Mouse (Mus musculus) heart, adult 2 months (tissue): Measurements from ENCODE around the gene Actr10.

Experiments
- CTCF ChIP-seq: fragments of 200-600 bp; IDR thresholded peaks from 2 replicates; pipeline ENCODE4 v1.8.1; 2022; ENCODE audit warnings: antibody characterized with exemption, mild to moderate bottlenecking, moderate library complexity
- POLR2A ChIP-seq: fragments of 200-500 bp; IDR thresholded peaks from 2 replicates; pipeline ENCODE4 v1.6.1; 2011; ENCODE audit warnings: mild to moderate bottlenecking, low read depth, low read length, control low read depth; ENCODE audit not compliant: insufficient read depth

- TF ChIP-seq CTCF (no peak), POLR2A (no peak)
These were observed 72.1 kb downstream of the Actr10 start for GRCm38 (mm10) chr12:71009769-71010168.
